Mouse (Mus musculus): ENCODE measurements around the gene Gls2.
A peak's percentile ranks its signal among the peaks of the same experiment; 100 is the strongest.

The Gls2 gene

DNA sequence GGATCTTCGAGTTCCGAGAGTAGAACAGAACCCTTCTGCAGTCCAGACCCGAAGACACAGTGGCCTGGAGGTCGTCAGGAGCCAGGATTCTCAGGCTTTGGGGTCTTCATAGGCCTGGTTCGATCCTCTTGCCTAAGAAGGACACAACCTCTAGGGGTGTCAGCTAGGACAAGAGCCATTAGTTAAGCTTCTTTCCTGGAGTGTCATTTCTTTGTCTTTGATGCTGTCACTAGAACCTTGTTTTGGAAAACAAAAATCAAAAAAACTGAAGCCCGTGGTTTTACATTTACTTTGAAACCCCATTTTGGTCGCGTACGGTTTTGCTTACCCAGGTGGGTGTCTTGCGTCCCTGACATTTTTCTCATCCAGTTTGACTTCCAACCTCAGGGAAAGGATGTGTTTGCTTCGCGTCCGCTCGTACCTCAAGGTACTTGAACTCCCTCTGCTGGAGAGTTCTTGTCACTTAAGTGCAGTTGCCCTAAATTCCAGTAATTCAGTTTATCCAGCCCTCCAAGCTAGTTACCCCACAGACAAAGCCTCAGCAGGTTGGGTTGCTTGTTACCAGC, 38.2 kb downstream of the Gls2 start:
- peak; percentile 61 to 63 for DNase-seq

DNA sequence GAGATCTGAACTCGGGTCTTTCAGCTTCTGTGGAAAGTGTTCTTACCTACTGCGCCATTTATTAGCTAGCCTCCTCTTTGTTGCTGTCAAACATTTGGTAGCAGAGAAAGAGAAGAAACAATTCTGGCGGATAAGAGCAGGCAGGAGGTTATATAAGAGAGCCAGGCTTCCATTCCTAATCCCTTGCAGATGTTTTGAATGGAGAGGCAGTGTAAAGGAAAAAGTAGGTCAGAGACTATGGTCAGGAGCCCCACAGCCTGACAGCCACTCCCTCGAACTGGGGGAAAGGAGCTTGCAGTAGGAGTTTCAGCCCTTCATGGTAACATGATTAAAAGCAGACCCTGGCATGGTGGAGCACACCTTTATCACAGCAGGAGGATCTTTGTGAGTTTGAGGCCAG, 42.1 kb downstream of the Gls2 start:
- DNase-seq = no peak

DNA sequence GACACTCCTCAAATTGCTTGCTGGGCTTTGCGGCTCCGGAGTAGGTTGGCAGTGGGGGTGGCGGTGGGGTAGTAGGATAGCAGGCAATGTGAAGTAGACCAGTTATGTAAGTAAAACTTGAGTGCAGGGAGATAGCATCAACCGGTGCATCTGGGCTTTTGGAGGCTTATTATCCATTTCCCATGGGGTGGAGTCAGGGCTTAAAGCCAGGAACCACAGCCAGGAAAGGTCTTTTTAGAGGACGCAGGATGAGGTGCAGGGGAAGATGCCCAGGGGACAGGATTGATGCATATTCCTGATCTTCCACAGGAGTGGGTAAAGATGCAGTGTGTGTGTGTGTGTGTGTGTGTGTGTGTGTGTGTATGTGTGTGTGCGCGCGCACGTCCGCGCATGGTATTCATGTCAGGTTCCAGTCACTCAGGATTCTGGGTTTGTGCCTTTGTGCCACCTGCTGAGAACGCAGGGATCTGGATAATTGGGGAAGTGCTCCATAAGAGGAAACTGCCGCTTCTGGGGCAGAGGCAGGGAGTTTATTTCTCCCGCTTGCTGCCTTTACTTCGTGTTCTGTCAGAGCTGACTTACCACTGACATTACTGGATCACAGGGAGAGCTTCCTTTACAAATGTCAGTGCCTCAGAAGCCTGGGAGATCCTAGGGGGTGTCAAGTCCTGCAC, 43.7 kb downstream of the Gls2 start:
- no peak for DNase-seq

DNA sequence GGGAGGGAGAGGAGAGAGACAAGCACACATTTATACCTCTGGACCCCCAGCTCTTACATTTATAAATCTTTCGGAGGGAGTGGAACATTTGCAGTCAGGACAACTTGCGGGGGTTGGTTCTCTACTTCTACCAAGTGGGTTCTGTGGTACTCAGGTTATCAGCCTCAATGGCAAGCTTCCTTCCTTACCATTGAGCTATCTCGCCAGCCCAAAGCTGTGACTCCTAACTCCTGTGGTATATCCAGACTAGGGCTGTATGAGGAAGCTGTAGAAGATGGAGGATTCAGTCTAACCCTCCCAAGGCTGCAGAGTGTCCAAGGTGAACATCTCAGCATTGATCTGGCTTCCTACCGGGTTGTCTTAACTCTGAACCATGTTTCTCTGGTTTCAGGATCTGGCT, 44.9 kb downstream of the Gls2 start:
- no peak for DNase-seq

DNA sequence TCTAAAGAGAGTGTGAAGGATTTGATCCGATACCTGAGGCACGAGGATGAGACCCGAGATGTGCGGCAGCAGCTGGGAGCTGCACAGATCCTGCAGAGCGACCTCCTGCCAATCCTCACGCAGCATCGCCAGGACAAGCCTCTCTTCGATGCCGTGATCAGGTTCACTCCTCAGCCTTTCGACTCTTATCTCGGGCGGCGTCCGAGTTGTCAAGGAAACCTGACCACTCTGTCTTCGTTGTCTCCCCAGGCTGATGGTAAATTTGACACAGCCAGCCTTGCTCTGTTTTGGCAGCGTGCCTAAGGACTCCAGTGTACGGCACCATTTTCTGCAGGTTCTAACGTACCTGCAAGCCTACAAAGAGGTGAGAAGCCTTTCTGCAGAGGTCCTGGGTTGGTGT, 45.9 kb downstream of the Gls2 start:
- no peak for DNase-seq

DNA sequence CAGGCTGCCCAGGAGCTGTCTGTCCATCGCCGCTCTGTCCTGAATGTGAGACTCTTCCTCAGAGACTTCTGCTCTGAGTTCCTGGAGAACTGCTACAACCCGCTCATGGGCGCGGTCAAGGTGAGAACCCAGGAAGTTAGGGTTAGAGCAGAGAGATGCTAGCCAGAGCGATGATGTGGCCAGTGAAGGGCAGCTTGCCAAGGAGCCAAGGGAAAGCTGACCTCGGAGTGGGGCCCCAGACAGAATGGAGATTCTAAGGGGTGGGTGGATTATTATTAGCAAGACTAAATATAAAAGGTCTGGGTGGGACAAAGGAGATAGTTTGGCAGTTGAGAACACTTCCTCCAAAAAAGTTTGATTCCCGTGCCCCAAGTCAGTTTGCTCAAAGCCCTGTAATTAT, 49.0 kb downstream of the Gls2 start:
- DNase-seq = no peak

DNA sequence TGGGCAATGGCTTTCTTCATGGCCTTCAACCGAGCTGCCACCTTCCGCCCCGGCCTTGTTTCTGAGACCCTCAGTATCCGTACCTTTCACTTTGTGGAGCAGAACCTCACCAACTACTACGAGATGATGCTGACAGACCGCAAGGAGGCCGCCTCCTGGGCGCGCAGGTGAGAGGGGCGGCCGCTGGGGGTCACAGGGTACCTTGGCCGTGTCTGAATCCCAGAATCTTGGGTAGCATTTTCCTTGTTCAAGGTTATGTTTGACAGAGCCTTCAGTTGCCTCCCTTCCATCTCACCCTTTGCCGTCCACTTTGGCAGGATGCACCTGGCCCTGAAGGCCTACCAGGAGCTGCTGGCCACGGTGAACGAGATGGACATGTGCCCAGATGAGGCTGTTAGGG, 49.9 kb downstream of the Gls2 start:
- no peak for DNase-seq

DNA sequence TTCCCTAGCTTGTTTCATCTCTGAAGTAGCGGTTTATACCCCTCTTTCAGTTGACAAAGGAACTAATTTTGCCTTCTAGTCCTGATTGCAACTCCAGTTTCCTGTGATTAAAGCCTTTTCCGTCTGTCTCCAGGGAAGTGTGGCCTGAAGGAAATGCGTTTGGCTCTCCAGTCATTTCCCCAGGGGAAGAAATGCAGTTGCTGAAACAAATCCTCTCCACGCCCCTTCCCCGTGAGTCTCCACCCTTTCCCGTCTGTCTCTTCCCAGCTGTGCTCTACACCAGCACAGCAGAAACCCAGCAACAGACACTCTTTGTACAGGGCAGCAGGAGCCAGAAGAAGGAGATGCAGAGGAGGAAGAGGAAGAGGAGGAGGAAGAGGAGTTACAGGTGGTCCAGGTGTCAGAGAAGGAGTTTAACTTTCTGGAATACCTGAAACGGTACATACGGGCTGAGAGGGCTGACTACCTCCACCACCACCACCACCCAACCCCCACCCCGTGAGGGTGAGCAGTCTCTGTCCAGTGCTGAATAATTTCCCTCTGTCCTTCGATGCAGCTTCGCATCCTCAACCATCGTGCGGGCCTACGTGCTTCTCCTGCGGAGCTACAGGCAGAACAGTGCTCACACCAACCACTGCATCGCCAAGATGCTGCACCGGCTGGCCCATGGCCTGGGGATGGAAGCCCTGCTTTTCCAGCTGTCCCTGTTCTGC, 52.9 kb downstream of the Gls2 start:
- DNase-seq = no peak

DNA sequence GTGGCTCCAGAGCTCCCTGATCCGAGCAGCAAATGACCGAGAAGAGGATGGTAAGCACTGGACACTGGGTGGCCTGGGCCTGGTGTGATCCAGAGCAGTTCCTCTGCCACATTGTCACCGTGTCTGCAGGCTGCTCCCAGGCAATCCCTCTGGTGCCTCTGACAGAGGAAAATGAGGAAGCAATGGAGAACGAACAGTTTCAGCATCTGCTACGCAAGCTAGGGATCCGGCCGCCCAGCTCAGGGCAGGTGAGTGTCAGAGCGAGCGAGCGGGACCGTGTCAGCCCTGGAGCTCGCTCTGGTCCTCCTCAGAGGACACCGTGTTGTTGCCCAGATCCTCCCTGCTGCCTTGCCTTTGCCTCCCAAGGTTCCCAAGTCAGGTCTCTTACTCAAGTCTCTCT, 56.3 kb downstream of the Gls2 start:
- no peak for DNase-seq

DNA sequence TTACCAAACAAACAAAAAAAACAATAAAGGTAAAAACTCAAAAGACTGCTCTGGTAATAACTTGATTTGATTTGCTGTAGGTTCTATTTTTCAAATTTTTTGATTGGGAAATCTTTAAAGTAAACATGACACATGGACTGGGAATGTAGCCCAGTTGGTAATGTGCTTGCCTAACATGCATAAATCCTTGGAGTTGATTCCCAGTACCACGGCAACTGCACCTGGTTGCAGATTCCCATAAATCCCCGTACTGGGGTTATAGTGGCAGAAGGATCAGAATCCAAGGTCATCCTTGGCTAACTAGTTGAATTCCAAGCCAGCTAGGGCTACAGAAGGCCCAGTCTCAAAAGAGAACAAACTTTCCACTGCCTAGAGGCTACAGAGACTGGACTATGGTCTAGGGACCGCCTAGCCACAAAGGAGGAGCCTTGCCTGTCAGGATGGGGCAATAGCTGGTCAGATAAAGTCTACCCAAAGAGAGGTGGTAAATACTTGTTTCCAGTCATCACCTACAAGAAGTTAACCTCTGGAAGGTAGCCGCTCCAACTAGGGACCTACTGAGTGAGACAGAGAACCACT, 59.5 kb downstream of the Gls2 start, which contains the start of gene Apon:
Apon (plus strand) TSS at position 420 of the 579 bp plus-strand sequence.
- no peak for DNase-seq

DNA sequence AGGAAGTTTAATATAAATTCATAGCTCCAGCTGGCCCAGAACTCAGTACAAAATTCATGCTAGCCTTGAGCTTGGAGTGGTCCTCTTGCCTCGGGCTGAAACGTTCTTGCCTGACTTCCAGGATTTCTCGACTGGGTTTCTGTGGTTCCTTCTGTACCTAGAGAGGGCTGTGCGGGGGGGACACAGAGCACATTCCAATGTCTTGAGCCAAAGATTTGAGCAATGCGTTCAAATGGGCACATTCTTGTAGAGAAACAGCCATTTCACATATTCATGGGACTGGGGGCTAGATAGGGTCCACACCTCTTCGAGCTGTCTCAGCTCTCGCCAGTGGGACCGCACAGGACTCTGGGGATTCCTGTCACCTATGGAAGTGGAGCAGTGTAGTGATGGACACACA, 61.7 kb downstream of the Gls2 start:
- no peak for DNase-seq

DNA sequence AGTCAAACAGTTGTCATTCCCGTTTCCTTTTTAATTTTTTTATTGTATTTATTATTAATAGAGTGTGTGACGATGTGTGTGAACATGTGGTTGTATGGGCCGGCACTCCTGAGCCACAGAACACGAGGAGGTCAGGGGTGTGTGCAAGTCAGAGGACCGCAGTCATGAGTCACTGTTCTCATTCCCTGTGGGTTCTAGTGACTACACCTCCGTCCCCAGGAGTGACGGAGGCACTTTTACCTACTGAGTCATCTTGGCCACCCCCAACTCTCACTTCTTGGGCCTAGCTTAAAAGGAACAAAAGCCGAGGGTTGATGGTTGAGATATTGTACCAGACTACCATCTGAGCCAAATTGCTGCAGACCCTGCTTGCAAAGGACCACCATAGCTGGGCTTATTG, 62.1 kb downstream of the Gls2 start:
- no peak for DNase-seq

DNA sequence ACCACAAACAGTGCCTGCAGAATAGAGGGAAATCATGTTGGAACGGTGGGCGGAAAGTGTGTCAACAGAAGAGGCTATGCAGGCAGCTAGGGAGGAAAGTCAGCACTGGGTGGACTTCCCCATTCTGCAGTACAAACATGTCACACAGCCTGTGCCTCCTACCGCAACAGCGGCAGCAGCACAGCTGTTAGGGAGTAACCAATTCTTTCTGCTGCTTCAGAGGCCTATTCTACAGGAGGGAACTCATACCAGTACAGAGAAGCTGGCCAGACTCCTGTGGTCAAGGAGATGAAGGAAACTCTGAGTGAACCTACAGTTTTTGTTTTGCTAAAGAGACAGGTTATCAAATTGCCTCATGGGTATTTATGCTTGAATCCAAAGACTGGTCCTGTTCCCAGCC, 64.7 kb downstream of the Gls2 start:
- peak; percentile 60 to 61 for DNase-seq
